31 mouse cellular contexts compared by ENCODE assay signal in genomic region chr10:122917648-122918324, GRCm38 (mm10).
DNase-seq lines count a peak whose midpoint lies in the region; ATAC-seq lines count a peak whose summit lies in the region.
"Had no signal": no experiment of that assay in that cellular context is flagged by ENCODE, and none has a peak within 500 bp of the region (broad histone marks: within the 10 kb centered on the region; RNA-seq: fewer than 3 reads in every experiment).

No protein-coding gene starts in this region.

- no peaks in the 10 kb centered on the region for H3K36me3 ChIP-seq in heart, embryonic 15.5 days
- no peaks in the 10 kb centered on the region for H3K36me3 ChIP-seq in embryonic facial prominence, embryonic 14.5 days (ENCODE audit: control insufficient read depth, insufficient read depth, low read length)
- H3K36me3 ChIP-seq in limb, embryonic 13.5 days: no peaks in the 10 kb centered on the region
- no peaks in the 10 kb centered on the region for H3K36me3 ChIP-seq in midbrain, embryonic 11.5 days (ENCODE audit: control insufficient read depth, insufficient read depth, low read length)
- H3K36me3 ChIP-seq: forebrain, embryonic 15.5 days; hindbrain, embryonic 10.5 days; liver, embryonic 15.5 days; midbrain, embryonic 10.5 days had no signal

- 80% methylated on average over 14 of the region's 14 CpGs for WGBS in heart, embryonic 15.5 days
- 74% methylated on average over 14 of the region's 14 CpGs for WGBS in embryonic facial prominence, embryonic 14.5 days
- WGBS in limb, embryonic 13.5 days: 61% methylated on average over 14 of the region's 14 CpGs
- 93% methylated on average over 14 of the region's 14 CpGs for WGBS in midbrain, embryonic 11.5 days

- H3K9ac ChIP-seq in heart, embryonic 15.5 days: no peak overlapping the region
- no peak overlapping the region for H3K9ac ChIP-seq in embryonic facial prominence, embryonic 14.5 days (ENCODE audit: low read depth, low read length)
- H3K9ac ChIP-seq in limb, embryonic 13.5 days: no peak overlapping the region; the same call in 1 of the 2 replicates
- no peak overlapping the region for H3K9ac ChIP-seq in midbrain, embryonic 11.5 days (ENCODE audit: low read length)
- H3K9ac ChIP-seq: forebrain, embryonic 15.5 days; hindbrain, embryonic 15.5 days; liver, embryonic 15.5 days; lung, embryonic 14.5 days had no signal

- peak overlapping the region; percentile 16; the same call in 1 of the 2 replicates for H3K27ac ChIP-seq in heart, embryonic 15.5 days
- peak overlapping the region; percentile 79 for H3K27ac ChIP-seq in embryonic facial prominence, embryonic 14.5 days (replicated peaks; ENCODE audit: low read depth, low read length)
- H3K27ac ChIP-seq in limb, embryonic 13.5 days: peak overlapping the region; percentile 85
- no peak overlapping the region for H3K27ac ChIP-seq in midbrain, embryonic 11.5 days (ENCODE audit: low read depth, low read length)
- H3K27ac ChIP-seq: forebrain, embryonic 10.5 days; forebrain, embryonic 15.5 days; hindbrain, embryonic 10.5 days; hindbrain, embryonic 15.5 days; liver, embryonic 15.5 days; midbrain, embryonic 10.5 days had no signal

- H3K4me1 ChIP-seq in heart, embryonic 15.5 days (replicated peaks): peaks cover 8% of the 10 kb centered on the region
- peaks cover 51% of the 10 kb centered on the region for H3K4me1 ChIP-seq in embryonic facial prominence, embryonic 14.5 days (ENCODE audit: control insufficient read depth, insufficient read depth, low read length)
- peaks cover 54% of the 10 kb centered on the region for H3K4me1 ChIP-seq in limb, embryonic 13.5 days
- H3K4me1 ChIP-seq in midbrain, embryonic 11.5 days (ENCODE audit: control insufficient read depth, insufficient read depth, low read length): peaks cover 3% of the 10 kb centered on the region
- H3K4me1 ChIP-seq: liver, embryonic 15.5 days had no signal

- H3K27me3 ChIP-seq in heart, embryonic 15.5 days: no peaks in the 10 kb centered on the region
- no peaks in the 10 kb centered on the region for H3K27me3 ChIP-seq in embryonic facial prominence, embryonic 14.5 days (replicated peaks; ENCODE audit: control insufficient read depth, insufficient read depth, low read length)
- no peaks in the 10 kb centered on the region for H3K27me3 ChIP-seq in limb, embryonic 13.5 days
- no peaks in the 10 kb centered on the region for H3K27me3 ChIP-seq in midbrain, embryonic 11.5 days (ENCODE audit: control insufficient read depth, insufficient read depth, low read length)
- H3K27me3 ChIP-seq: forebrain, embryonic 15.5 days; hindbrain, embryonic 15.5 days; liver, embryonic 15.5 days had no signal

- H3K9me3 ChIP-seq in heart, embryonic 15.5 days (replicated peaks): no peaks in the 10 kb centered on the region
- H3K9me3 ChIP-seq in embryonic facial prominence, embryonic 14.5 days (ENCODE audit: control insufficient read depth, low read length): no peaks in the 10 kb centered on the region
- H3K9me3 ChIP-seq in limb, embryonic 13.5 days: no peaks in the 10 kb centered on the region
- no peaks in the 10 kb centered on the region for H3K9me3 ChIP-seq in midbrain, embryonic 11.5 days (ENCODE audit: control insufficient read depth, low read length)
- H3K9me3 ChIP-seq: forebrain, embryonic 10.5 days; forebrain, embryonic 15.5 days; hindbrain, embryonic 10.5 days; hindbrain, embryonic 15.5 days; liver, embryonic 15.5 days; midbrain, embryonic 10.5 days had no signal

- DNase-seq in heart, postnatal 10 days: no peak
- DNase-seq in brain, adult 2 months (ENCODE audit: low read depth, low spot score): peak; percentile 64
- DNase-seq in embryonic facial prominence, embryonic 14.5 days (ENCODE audit: low spot score): peak; percentile 85
- DNase-seq in right cerebral cortex, postnatal 36 days (ENCODE audit: low spot score in 2 of 2): no peak
- no peak for DNase-seq in testis, postnatal 10 days (ENCODE audit: low spot score)
- DNase-seq in midbrain, embryonic 11.5 days (ENCODE audit: low spot score, missing footprints): no peak
- DNase-seq: adrenal gland, adult 8-10 months; B cell, adult 2 months; cerebellum, adult 11 months; cerebellum, adult 9-11 months; embryo, embryonic 11 days; kidney, adult 11 months; kidney, postnatal 14 days; layer of hippocampus, adult 9-11 months; lung, embryonic 14.5 days; lung, postnatal 14 days; right cerebral cortex, adult 18-20 months; right cerebral cortex, postnatal 4 days; thymus, postnatal 14 days had no signal

- no peak overlapping the region for H3K4me2 ChIP-seq in heart, embryonic 15.5 days
- H3K4me2 ChIP-seq in embryonic facial prominence, embryonic 14.5 days (ENCODE audit: low read depth, low read length): 0 out of 2 replicates have a peak overlapping the region, but pooled peaks have one; percentile 2
- H3K4me2 ChIP-seq in limb, embryonic 13.5 days (replicated peaks): peak overlapping the region; percentile 25
- H3K4me2 ChIP-seq in midbrain, embryonic 11.5 days: no peak overlapping the region
- H3K4me2 ChIP-seq: forebrain, embryonic 15.5 days; heart, embryonic 11.5 days; hindbrain, embryonic 15.5 days; liver, embryonic 15.5 days; lung, embryonic 14.5 days had no signal

- ATAC-seq in heart, embryonic 15.5 days (replicated peaks; ENCODE audit: insufficient number of reproducible peaks, insufficient read depth, low FRiP score, low read depth): no peak
- ATAC-seq in embryonic facial prominence, embryonic 14.5 days (ENCODE audit: low read depth): no peak
- ATAC-seq in limb, embryonic 13.5 days (ENCODE audit: low FRiP score, low read depth): peak; percentile 30
- no peak for ATAC-seq in midbrain, embryonic 11.5 days (ENCODE audit: low FRiP score)
- ATAC-seq: activated CD4-positive, CD25-positive, alpha-beta regulatory T cell, adult 4 months; forebrain, embryonic 15.5 days; inflammation-experienced regulatory T-cells, adult 6 months had no signal

- intact Hi-C loops in heart, postnatal 10 days (cut with DNase I): no loop called here

- no peak overlapping the region for H3K4me3 ChIP-seq in heart, embryonic 15.5 days
- H3K4me3 ChIP-seq in embryonic facial prominence, embryonic 14.5 days (ENCODE audit: low read depth, low read length): no peak overlapping the region
- no peak overlapping the region for H3K4me3 ChIP-seq in limb, embryonic 13.5 days
- no peak overlapping the region for H3K4me3 ChIP-seq in midbrain, embryonic 11.5 days (ENCODE audit: low read depth, low read length)
- H3K4me3 ChIP-seq: forebrain, embryonic 10.5 days; forebrain, embryonic 15.5 days; hindbrain, embryonic 10.5 days; hindbrain, embryonic 15.5 days; liver, embryonic 15.5 days; midbrain, embryonic 10.5 days; myocyte had no signal

Comparison
In these comparisons a context has a peak if more than half of its experiments do, and no peak if none do; other contexts are left out.
1. H3K4me2 ChIP-seq: peak in embryonic facial prominence, embryonic 14.5 days (single experiment) and limb, embryonic 13.5 days (single experiment); none in heart, embryonic 15.5 days (single experiment) and midbrain, embryonic 11.5 days (single experiment).
2. DNase-seq: peak in brain, adult 2 months (single experiment) and embryonic facial prominence, embryonic 14.5 days (single experiment); none in heart, postnatal 10 days (0 of 2), right cerebral cortex, postnatal 36 days (0 of 2), testis, postnatal 10 days (single experiment) and midbrain, embryonic 11.5 days (single experiment).